Mouse (Mus musculus) MEL (cell line): ENCODE results near the gene Aldob.

ENCODE experiments used
- CTCF ChIP-seq, 3 experiments: IDR thresholded peaks in 2 of 3; conservative IDR thresholded peaks in 1 of 3; 2 replicates each; pipeline ENCODE4 v1.5.1; 2011 to 2012; ENCODE audit warnings: low read length in 3 of 3, low read depth in 2 of 3, mild to moderate bottlenecking in 2 of 3, improper control_type of control experiment in 1 of 3, inconsistent platforms in 1 of 3, mixed read lengths in 1 of 3, moderate library complexity in 1 of 3; ENCODE audit not compliant: control insufficient read depth in 1 of 3, insufficient read depth in 1 of 3, poor library complexity in 1 of 3, severe bottlenecking in 1 of 3
- E2F4 ChIP-seq: IDR thresholded peaks from 2 replicates; pipeline ENCODE4 v1.6.1; 2011; ENCODE audit warnings: low read depth, low read length, improper control_type of control experiment, borderline replicate concordance
- GABPA ChIP-seq: IDR thresholded peaks from 2 replicates; pipeline ENCODE4 v1.6.1; 2012; ENCODE audit warnings: low read depth, mild to moderate bottlenecking, inconsistent platforms, low read length, improper control_type of control experiment, moderate library complexity
- MAFK ChIP-seq: IDR thresholded peaks from 2 replicates; pipeline ENCODE4 v1.6.1; 2011; ENCODE audit warnings: low read depth, mild to moderate bottlenecking, low read length, improper control_type of control experiment, borderline replicate concordance
- MEF2A ChIP-seq: IDR thresholded peaks from 2 replicates; pipeline ENCODE4 v1.6.1; 2014; ENCODE audit warnings: low read depth, mild to moderate bottlenecking, inconsistent platforms, low read length, improper control_type of control experiment; ENCODE audit not compliant: poor library complexity, insufficient replicate concordance, severe bottlenecking; ENCODE audit errors: extremely low read depth
- POLR2A ChIP-seq, 2 experiments: IDR thresholded peaks; 2 replicates each; pipeline ENCODE4 v1.6.1; 2011 to 2012; ENCODE audit warnings: low read length in 2 of 2, mild to moderate bottlenecking in 2 of 2, control low read depth in 1 of 2, improper control_type of control experiment in 1 of 2, low read depth in 1 of 2, moderate library complexity in 1 of 2; ENCODE audit not compliant: control insufficient read depth in 1 of 2, insufficient read depth in 1 of 2, poor library complexity in 1 of 2
- USF1 ChIP-seq: IDR thresholded peaks from 2 replicates; pipeline ENCODE4 v1.6.1; 2014; ENCODE audit warnings: low read depth, mild to moderate bottlenecking, inconsistent platforms, low read length, improper control_type of control experiment, moderate library complexity
- ZKSCAN1 ChIP-seq: IDR thresholded peaks from 2 replicates; pipeline ENCODE4 v1.6.1; 2012; ENCODE audit warnings: low read depth, mild to moderate bottlenecking, inconsistent platforms, low read length, improper control_type of control experiment, moderate library complexity

DNA sequence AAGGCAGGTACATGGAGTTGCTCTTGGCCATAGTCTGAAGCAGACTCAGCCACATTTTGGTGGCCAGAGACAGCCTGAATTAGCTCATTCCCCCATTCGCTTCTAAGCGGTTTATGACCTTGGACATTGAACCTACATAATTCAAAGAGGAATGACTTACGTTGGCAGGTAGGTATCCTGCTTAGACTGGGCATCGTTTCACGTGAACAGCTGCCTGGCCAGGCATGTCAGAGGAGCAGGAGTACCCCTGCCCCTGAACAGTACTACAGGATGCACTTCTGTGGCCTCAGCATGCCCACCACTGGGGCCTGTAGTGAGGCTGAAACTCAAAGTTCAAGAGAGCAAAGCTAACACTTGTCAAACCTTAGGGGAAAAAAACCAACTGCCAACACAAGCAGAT, 4.0 kb upstream of the Aldob start:
- TF ChIP-seq GABPA, result no peak
- TF ChIP-seq CTCF (IDR thresholded peaks at IDR 0.05 in 2 of 3, conservative IDR thresholded peaks at IDR 0.05 in 1 of 3; ENCODE audit: control insufficient read depth in 1 of 3, insufficient read depth in 1 of 3, low read depth in 2 of 3, low read length in 3 of 3, poor library complexity in 1 of 3, severe bottlenecking in 1 of 3), result no peak
- TF ChIP-seq ZKSCAN1, result no peak
- no peak for TF ChIP-seq MAFK
- no peak for TF ChIP-seq USF1
- no peak for TF ChIP-seq E2F4
- no peak for TF ChIP-seq POLR2A (IDR thresholded peaks at IDR 0.05; ENCODE audit: control insufficient read depth in 1 of 2, insufficient read depth in 1 of 2, low read depth in 1 of 2, low read length in 2 of 2, poor library complexity in 1 of 2)
- no peak for TF ChIP-seq MEF2A
